Mouse (Mus musculus) lung, adult 2 months (tissue): Measurements from ENCODE around the gene Gja3.
A peak's percentile ranks its signal among the peaks of the same experiment; 100 is the strongest.
"Not testable (repeated sequence)": the region's sequence is repeated elsewhere in the genome, so short reads cannot be mapped to it uniquely, and the experiment has no call there.

ENCODE experiments used
- CTCF ChIP-seq: fragments of 200-500 bp; IDR thresholded peaks from 2 replicates; pipeline ENCODE4 v1.5.1; 2011; ENCODE audit warnings: mild to moderate bottlenecking, low read length, control low read depth; ENCODE audit not compliant: insufficient read depth
- POLR2A ChIP-seq: fragments of 200-500 bp; IDR thresholded peaks from 2 replicates; pipeline ENCODE4 v1.6.1; 2011; ENCODE audit warnings: low read depth, mild to moderate bottlenecking, control low read depth, low read length, borderline replicate concordance; ENCODE audit errors: extremely low read depth

GRCm38 (mm10) chr14:57060052-57060451, 2.2 kb upstream of the Gja3 start:
- TF ChIP-seq CTCF, result peak; percentile 41; the same call in 1 of the 2 replicates
- TF ChIP-seq POLR2A, result not testable (repeated sequence)
